Comparison of ENCODE assay signal across 15 mouse cellular contexts in genomic region chr3:116368868-116369437, GRCm38 (mm10). TPM values are rescaled to one million over a fixed set of nuclear protein-coding genes. Genes with fewer than 3 reads are reported as not detected.
DNase-seq lines count a peak whose midpoint lies in the region; ATAC-seq lines count a peak whose summit lies in the region.
"Had no signal": no experiment of that assay in that cellular context is flagged by ENCODE, and none has a peak within 500 bp of the region (broad histone marks: within the 10 kb centered on the region; RNA-seq: fewer than 3 reads in every experiment).

No protein-coding gene starts in this region.

- no peaks in the 10 kb centered on the region for H3K9me3 ChIP-seq in kidney, embryonic 14.5 days (ENCODE audit: control insufficient read depth, low read length)
- H3K9me3 ChIP-seq: embryonic facial prominence, embryonic 13.5 days; heart, embryonic 10.5 days; midbrain, embryonic 12.5 days had no signal

- no peaks in the 10 kb centered on the region for H3K27me3 ChIP-seq in kidney, embryonic 14.5 days (ENCODE audit: control insufficient read depth, insufficient read depth, low read length)
- H3K27me3 ChIP-seq: embryonic facial prominence, embryonic 13.5 days; midbrain, embryonic 12.5 days had no signal

- 0 out of 2 replicates have a peak, but pooled peaks cover 5% of the 10 kb centered on the region for H3K4me1 ChIP-seq in kidney, embryonic 14.5 days (ENCODE audit: control insufficient read depth, insufficient read depth, low read length)

- H3K27ac ChIP-seq in kidney, embryonic 14.5 days (ENCODE audit: low read depth, low read length): no peak overlapping the region
- H3K27ac ChIP-seq: embryonic facial prominence, embryonic 13.5 days; heart, embryonic 10.5 days; liver, embryonic 14.5 days; midbrain, embryonic 12.5 days had no signal

- WGBS in kidney, embryonic 14.5 days: 25% methylated on average over 4 of the region's 4 CpGs

- no peaks in the 10 kb centered on the region for H3K36me3 ChIP-seq in kidney, embryonic 14.5 days (ENCODE audit: control insufficient read depth, insufficient read depth, low read length)

- H3K4me2 ChIP-seq in kidney, embryonic 14.5 days (replicated peaks; ENCODE audit: low read depth, low read length): no peak overlapping the region
- H3K4me2 ChIP-seq: embryonic facial prominence, embryonic 13.5 days; midbrain, embryonic 12.5 days had no signal

- ATAC-seq in kidney, embryonic 14.5 days (ENCODE audit: low FRiP score, low TSS enrichment): peak; percentile 86; the same call in 1 of the 2 replicates
- peak; percentile 23 for ATAC-seq in inflammation-experienced regulatory T-cells, adult 6 months

- no peak overlapping the region for H3K9ac ChIP-seq in kidney, embryonic 14.5 days (ENCODE audit: low read depth, low read length)
- H3K9ac ChIP-seq: embryonic facial prominence, embryonic 13.5 days; liver, embryonic 14.5 days; midbrain, embryonic 12.5 days had no signal

- no peak overlapping the region for H3K4me3 ChIP-seq in kidney, embryonic 14.5 days (ENCODE audit: low read length)
- H3K4me3 ChIP-seq: embryonic facial prominence, embryonic 13.5 days; heart, embryonic 10.5 days; midbrain, embryonic 12.5 days had no signal

- DNase-seq in embryo, embryonic 11 days: peak; percentile 32
- no peak for DNase-seq in embryo, embryonic 9.5 days (ENCODE audit: extremely low spot score)
- no peak for DNase-seq in kidney, postnatal 10 days
- peak; percentile 8 for DNase-seq in brain, adult 2 months (ENCODE audit: low read depth, low spot score)
- no peak for DNase-seq in cerebellum, postnatal 36 days
- DNase-seq in right cerebral cortex, postnatal 14 days: no peak
- DNase-seq: cerebellum, adult 2 months; heart, postnatal 36 days; lung, postnatal 14 days had no signal

RNA-seq across cellular contexts. Expression of gene Cdc14a, which starts 54.9 kb away (rescaled TPM):
- polyA plus RNA-seq in kidney, embryonic 14.5 days (2014; fragmentation: Nextera tagmentation; extraction: Ambion mirVana): 8.7 and 17.9 TPM in 2 replicates
- 10 to 100 TPM; 10.1 to 13.1 (median 12.5) TPM for polyA plus RNA-seq in inflammation-experienced regulatory T-cells, adult 6 months (2017; shearing (Covaris generic))

Comparison
In these comparisons a context has a peak if more than half of its experiments do, and no peak if none do; other contexts are left out.
1. DNase-seq: peak in embryo, embryonic 11 days (single experiment) and brain, adult 2 months (single experiment); none in embryo, embryonic 9.5 days (single experiment), kidney, postnatal 10 days (single experiment), cerebellum, postnatal 36 days (0 of 2) and right cerebral cortex, postnatal 14 days (single experiment).